Mouse (Mus musculus): ENCODE results near the gene Heg1. TPM values are rescaled to one million over a fixed set of nuclear protein-coding genes. Genes with fewer than 3 reads are reported as not detected.

Heg1 gene
- polyA plus RNA-seq (2015; fragmentation: Illumina TruSeq; extraction: RNeasy Lipid Tissue Mini Kit (QIAGEN cat#74804); ENCODE audit: insufficient read depth, low read depth, low replicate concordance) = 21.5 TPM

GRCm38 (mm10) chr16:33684162-33684702 is at the start of gene Heg1:
Gene Heg1, plus strand, starts transcription at chr16:33684370.

GRCm38 (mm10) chr16:33793846-33794791 is 109.9 kb downstream of the Heg1 start, which contains the start of gene Muc13:
Gene Muc13, plus strand, starts transcription at chr16:33794037.

Other genes starting within 250 kb of the Heg1 start
- 3.9 TPM for gene Slc12a8, start 167.0 kb upstream of the Heg1 start, polyA plus RNA-seq (2015; fragmentation: Illumina TruSeq; extraction: RNeasy Lipid Tissue Mini Kit (QIAGEN cat#74804); ENCODE audit: insufficient read depth, low read depth, low replicate concordance)
- not detected for gene Muc13, start 109.7 kb downstream of the Heg1 start, polyA plus RNA-seq (2015; fragmentation: Illumina TruSeq; extraction: RNeasy Lipid Tissue Mini Kit (QIAGEN cat#74804); ENCODE audit: insufficient read depth, low read depth, low replicate concordance)
- gene Itgb5, start 145.3 kb downstream of the Heg1 start, polyA plus RNA-seq (2015; fragmentation: Illumina TruSeq; extraction: RNeasy Lipid Tissue Mini Kit (QIAGEN cat#74804); ENCODE audit: insufficient read depth, low read depth, low replicate concordance) = 19.1 TPM